Mouse (Mus musculus) CD4-positive helper T cell, adult 2 months (primary cell): ENCODE measurements at regions not wholly inside any gene's neighbourhood (a gene's known extent, or its start where the extent isn't known, plus 50 kb on each side); places are given as distances from the start of the nearest gene placed in this dataset.
"Not testable (repeated sequence)": the region's sequence is repeated elsewhere in the genome, so short reads cannot be mapped to it uniquely, and the experiment has no call there.

Source experiments
- DNase-seq: peaks from one replicate; pipeline ENCODE4 v3.0.0-alpha.2; 2012; ENCODE audit warnings: low read depth, missing footprints, low spot score

DNA sequence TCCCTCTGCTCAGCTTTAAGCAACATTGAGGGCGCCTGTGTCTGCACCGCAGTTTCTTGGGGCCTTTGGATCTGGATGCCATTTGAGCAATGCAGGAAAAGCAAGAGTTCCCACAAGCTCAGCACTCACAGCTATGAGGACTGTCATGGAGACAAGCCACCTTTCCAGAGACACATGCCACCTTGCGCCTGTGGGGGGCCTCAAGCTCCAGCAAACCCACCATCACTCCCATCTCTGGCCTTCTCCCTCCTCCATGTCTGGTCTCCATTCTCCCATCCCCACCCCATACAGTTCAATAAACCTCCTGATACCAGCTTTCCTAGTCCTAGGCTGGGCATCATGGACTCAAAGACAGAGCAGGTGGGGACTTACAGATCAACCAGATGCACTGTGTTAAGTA, 97.8 kb downstream of the Wdr11 start:
- no peak for DNase-seq

DNA sequence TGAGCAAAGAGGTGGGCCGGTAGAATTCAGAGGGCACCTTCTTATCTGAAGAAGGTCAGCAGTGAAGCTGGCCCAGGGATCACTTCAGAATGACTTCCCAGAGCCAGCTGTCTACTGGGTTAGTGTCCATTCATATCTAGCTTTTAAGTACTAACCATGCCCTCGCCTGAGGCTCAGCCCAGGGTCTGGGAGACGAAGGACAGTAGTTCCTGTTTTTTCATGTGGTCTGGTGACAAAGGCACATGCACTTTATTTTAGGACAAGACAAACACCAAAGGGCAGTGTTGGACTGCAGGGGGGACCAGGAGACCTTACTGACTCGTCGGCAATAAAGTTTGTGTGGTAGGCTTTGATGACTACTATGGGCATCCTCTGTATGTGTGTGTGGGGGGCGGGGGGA, 99.2 kb downstream of the Wdr11 start:
- DNase-seq = no peak

DNA sequence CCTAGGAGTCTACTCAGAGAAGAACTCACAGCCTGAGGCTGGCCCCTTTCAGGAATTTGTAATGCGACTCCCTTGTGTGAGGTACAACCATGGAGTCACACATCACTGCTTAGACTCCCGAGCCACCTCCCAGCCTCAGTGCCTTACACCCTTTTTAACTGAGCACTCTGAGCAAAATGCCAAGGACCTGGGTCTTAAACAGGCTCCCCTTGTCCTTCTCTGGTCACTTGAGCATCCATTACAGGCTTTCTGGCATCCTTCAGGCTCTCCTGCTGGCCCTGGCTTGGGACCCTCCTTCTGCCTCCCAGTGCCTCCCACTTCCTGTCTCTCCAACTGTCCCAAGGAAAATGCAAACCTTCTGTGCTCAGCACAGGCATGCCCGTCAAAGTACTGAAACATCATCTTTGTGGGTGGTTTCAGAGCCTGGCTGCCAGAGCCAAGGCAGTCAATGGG, 100.0 kb downstream of the Wdr11 start:
- no peak for DNase-seq

DNA sequence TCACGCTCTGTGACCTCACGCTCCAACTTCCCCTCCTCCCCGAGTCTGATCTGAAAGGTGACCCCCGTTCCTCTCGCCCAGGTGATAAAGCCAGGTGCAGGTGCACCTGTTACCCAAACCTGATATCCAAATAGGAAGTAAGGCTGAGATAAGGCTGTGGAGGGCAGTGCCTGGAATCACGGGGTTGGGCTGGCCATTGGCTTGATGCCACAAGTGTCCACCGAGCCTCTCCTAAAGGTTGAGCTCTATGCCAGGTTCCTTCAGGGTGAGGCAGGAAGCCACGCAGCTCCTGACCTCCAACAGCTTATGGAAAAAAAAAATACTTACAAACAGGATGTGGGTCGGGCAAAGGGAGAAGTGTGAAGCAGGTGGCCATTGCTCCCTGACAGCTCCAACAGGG, 102.0 kb downstream of the Wdr11 start:
- no peak for DNase-seq

DNA sequence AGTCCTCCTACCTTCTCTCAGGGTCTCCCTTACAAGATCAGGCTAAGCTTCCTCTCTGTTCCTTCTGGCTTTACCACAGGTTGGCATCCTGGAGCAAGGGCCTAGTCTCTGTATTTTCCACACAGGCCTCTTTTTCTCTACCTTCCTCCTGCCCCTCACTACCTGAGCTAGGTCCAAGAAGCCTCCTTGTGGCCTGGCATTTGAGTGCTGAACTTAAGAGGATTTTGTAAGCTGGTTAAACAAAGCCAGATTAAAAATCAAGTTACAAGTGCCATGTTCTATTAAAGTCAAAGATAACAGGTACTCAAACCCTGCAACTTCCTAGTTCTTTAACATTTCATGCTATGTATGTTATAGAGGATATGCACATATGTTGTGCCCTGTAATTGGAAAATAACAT, 102.5 kb downstream of the Wdr11 start:
- DNase-seq = no peak

DNA sequence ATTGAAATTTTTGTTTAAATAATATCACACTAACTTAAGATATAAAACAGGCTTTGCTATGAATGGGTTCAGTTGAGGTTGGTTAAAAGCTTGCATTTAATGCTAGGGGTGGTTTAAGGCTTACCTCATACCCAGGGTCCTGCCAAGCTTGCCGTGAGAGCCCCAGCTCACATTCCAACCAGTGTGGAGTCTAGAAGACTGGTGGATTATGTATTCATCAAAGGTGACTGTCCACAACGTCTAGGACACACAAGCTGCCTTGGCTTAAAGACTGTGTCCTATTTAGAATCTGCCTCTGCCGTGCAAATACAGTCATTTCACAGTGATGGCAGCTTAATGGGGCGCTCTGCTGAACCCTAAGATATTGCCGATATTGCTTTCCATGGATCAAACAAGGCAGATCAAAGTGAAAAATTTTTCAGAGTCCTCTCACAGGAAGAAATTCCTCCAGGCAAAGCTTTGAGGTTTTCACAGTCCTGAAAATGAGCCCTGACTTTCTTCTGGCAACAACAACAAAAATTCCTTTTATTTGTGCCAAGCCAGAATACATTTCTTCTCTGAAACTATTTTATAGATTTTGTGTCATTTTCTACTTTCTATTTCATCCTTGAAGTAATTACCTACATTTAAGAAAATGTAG, 108.4 kb downstream of the Wdr11 start:
- DNase-seq = no peak

DNA sequence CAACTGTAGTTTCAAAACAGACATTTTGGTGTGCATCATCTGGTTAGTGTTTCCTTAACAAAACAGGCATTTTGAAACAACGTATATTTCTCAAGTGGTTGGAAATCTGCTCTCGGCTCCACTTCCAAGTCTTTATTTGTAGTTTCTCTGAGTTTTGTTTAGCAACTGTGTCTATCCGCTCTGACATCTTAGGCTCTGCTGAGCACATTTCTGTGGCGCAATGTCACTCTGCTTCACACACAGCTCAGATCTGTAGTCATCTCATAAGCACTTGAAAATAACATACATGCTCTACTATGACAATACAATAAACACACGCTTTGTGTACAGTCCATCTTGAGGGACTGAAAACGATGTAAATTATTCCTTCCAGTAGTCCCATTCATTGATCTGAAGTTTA, 135.9 kb downstream of the Wdr11 start:
- no peak for DNase-seq

DNA sequence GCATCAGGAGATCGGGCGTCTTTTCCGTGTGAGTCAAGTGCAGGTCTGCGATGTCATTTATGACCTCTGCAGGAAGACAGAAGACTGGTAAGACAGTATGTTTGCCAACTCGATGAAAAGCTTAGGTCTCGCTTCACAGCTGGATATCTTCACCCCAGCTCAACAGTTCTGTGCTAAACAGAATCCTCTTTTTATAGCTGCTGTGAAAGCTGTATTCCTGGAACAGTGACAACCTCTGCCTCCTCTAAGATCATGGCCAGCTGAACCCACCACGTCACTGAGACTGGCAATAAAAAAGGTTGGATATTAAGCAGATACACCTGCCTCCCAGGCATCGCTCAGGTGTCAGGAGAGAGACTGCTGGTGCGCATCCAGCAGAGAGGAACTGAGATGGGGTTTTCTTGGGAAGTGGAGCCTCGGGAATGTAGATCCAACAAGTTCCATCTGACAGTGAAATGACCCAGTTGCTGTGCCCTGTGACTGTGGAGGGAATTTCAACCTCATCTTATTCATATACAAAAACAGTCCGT, 138.1 kb downstream of the Wdr11 start:
- no peak for DNase-seq

DNA sequence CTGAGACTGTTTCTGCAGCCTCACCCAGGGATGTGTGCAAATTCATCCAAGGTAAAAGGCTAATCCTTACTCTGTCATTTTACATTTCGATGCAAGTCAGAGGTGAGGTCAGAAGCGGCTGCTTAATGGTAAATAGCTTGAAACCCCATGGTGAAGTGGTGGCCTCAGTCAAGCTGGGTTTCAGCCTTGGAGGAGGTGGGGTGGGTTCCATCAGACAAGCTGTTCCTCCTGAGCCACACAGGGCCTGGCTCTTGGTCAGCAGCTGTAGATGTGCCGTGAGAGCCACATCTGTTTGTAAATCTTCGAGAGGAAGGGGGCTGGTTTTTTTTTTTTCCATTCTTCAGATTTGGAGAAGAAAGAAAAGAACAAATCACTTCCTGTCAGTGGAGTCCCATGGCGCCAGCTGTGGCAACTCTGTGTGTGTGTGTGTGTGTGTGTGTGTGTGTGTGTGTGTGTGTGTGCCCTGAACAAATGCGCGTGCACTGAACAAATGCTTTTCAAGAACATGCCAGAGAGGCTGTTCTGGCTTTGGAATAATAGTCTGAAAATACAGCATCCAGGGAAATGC, 139.2 kb downstream of the Wdr11 start:
- peak; percentile 43 for DNase-seq

DNA sequence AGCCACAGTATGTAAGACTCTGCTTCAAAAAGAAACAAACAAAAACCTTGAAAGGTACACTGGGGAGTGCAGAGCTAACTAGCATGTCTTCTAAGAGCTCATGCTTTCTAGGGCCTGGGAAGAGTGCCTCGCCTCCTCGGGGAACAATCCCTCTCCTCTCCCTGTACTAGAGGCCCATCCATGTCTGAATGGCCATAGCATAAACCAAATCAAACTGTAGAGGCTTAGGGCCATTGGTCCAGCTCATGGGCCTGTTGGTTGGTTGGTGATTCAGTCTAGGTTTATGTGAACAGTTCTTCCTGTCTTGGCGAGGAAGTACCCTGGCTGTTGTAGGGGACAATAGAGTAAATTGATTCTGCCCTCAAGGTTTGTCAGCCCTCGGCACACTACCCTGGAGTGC, 151.0 kb downstream of the Wdr11 start:
- DNase-seq = no peak

DNA sequence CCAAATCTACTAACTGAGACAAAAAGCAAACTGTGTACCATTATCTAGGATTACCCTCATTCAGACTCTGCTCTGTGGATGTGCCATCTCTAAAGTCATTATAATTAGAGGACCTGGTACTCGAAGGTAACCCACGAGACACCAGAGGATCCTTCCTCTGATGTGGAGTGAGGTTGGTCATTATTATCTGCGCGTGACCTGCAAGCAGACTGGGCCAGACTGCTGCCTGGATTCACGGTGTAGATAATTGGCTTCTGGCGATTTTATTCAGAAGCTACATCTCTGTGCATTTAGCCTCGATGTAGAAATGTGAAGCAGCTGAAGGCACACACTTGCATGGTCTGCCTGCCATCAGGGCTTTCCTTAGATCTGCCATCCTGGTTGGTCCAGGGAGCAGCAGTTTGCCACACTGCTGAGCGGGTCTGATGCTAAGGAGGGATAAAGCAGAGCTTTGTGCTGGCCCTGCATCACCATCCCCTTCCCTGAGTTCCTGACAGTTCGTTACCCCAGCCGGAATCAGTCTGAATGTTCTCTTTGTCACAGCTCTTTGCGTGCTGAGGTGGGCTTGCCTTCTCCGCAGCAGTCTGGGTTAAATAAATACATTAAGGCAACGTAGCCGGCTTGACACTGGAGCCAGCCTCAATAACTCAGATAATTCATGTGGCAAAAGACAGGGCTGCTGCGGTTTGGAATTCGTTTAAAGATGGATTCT, 152.4 kb downstream of the Wdr11 start:
- no peak for DNase-seq

DNA sequence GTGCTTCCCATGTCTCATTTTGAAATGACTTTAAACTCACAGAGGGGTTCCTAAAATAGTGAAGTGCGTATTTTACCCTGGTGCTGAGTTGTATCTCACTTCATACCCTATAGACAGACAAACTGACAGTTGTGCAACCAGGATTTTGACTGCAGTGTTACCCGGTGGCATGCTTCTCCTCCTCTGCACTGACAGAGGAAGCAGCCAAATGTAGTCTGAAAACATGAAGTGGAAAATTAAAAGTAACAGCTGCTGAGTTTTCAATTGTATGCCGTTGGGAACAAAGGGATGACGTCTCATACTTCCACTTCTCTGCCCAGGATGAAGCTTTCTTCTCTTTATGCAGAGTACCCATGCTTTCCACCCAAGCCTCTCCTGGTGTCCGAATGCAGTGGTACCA, 155.0 kb downstream of the Wdr11 start:
- no peak for DNase-seq

DNA sequence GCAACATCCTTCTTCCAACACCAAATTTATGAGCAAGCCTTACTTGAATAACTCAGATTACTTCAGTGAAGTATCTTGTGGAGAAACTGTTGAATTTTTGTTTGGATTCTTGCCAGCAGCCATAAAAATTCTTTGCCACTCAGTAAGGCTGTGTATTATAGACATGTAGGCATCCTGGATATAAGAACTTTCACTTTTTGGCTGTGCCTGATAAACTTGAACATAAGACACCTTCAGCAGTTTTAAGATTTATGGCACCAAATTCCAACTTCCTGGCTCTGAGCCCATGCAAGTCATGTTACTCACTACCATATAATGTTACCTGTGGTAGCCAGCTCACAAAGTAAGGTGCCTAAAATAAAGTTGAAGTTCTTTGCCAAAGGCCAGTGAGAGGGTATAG, 159.3 kb downstream of the Wdr11 start:
- DNase-seq = no peak

DNA sequence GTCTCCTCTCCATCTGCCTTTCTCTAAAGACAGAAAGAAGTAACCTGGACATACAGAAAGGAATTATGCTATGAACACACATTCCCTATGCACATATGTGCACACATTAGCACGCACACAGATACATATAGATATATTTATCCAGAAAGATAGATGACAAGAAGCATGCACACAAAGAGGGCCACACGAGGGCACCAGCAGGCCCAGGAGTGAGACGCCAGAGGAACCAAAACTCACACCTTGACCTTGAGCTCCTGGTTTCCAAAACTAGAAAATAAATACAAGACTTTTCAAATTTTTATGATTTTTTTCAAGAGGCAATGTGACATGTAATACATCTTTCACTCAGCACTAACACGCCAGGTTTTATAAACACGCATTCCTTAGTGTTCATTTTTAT, 163.1 kb downstream of the Wdr11 start:
- DNase-seq = no peak

DNA sequence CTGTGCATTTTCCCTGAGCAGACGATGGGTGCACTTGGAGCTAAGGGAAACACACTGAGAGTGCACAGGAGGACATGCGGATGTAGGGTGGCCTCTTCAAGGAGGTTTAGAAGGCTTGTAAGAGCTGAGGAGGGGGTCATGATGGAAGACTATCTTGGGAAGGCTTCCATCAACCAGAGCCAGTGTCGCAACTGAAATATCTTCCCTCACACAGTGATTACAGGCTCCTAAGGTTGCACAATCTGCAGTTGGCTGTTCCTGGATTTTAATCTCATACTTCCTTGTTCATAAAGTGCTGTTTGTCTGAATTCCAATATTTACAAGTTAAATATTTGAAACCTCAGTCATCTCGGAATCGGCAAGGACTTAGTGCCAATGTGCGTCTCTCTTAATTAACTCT, 164.5 kb downstream of the Wdr11 start:
- DNase-seq = no peak

DNA sequence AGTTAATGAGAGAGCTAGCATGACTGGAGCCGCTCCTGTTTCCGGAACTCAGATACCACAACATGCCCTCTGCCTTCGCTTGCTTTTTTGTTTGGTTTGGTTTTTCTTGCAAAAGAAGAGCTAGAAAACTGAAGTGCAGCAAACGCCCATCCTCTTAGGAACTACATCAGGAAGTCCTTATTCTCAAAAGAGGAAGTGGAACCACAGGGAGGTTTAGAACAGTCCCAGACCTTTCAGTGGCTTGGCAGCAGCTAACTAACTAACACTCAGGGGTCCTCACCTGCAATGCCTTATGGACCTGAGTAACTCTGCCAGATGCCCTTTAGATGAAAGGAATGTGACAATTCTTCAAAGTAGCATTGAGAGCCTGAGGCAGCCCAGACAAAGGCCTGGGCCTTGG, 168.2 kb downstream of the Wdr11 start:
- DNase-seq = peak; percentile 7

DNA sequence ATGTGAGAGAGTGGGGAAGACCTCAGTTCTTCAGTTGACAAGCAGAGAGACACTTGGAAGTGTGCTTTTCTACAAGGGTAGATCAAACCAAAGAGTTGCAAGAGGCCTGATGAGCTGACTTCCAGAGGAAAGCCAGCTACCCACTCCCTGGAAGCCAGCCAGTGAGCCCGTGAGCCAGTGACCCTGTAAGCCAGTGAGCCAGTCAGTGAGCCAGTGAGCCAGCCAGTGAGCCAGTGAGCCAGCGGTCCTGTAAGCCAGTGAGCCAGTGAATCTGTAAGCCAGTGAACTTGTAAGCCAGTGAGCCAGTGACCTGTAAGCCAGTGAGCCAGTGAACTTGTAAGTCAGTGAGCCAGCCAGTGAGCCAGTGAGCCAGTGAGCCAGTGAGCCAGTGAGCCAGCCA, 168.7 kb downstream of the Wdr11 start:
- DNase-seq = no peak

DNA sequence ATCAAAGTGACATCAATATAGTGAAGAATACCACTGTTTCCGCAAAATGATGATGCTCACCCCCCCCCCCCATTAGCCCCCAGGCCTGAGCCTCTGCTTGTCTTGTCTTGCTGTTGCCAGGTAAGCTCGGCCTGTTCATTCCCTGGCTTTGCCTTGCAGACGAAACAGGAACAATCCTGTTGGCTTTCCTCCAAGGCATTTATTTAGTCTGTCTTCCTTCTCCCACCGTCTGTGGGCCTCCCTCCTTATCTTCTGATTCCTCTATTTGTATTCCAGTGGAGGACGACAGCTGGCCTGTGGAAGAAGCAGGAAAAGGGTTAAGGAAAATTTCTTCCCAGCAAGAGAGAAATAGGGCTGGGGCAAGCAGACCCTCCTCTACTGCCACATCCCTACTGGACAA, 172.1 kb downstream of the Wdr11 start:
- DNase-seq = no peak

DNA sequence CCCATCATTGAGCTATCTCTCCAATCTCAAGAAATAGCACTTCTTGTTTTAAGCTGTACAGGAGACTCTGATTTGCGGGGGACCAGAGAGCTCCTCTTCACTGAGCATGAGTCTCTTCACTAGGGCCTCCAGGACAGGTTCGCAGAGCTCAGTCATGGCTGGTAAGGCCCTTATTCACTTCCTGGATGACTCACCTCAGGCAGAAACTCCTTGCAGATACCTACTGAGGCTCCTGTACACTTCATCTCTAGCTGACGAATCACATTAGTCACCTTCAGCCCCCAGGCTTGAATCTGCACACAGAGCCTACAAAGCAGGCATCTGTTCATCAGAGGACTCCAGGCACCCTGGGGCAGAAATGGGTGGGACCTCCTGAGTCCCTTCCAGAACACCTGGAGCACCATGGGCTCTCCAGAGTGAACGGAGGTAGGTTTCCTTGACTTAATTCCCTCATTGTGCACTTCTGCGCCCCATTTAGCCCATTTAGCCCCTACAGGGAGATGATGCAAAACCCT, 172.8 kb downstream of the Wdr11 start:
- DNase-seq = no peak

DNA sequence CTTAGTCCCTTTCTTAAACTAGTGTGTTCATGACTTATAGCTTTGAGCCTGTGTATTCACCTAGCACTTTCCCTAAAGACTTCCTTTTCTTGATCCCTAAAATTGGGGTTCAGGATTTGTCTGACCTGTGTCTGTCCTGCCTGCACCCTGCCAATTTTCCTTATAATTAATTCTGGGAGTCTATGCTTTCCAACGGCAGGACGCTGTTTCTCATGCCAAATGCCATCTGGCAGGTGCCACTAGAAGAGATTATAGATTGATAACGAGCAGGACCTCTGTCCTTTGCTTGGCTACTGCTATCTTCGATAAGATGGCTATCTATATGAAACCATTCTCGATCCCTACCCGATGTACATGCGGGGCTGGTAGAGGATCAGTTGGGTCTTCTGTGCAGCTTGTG, 174.0 kb downstream of the Wdr11 start:
- DNase-seq = no peak

DNA sequence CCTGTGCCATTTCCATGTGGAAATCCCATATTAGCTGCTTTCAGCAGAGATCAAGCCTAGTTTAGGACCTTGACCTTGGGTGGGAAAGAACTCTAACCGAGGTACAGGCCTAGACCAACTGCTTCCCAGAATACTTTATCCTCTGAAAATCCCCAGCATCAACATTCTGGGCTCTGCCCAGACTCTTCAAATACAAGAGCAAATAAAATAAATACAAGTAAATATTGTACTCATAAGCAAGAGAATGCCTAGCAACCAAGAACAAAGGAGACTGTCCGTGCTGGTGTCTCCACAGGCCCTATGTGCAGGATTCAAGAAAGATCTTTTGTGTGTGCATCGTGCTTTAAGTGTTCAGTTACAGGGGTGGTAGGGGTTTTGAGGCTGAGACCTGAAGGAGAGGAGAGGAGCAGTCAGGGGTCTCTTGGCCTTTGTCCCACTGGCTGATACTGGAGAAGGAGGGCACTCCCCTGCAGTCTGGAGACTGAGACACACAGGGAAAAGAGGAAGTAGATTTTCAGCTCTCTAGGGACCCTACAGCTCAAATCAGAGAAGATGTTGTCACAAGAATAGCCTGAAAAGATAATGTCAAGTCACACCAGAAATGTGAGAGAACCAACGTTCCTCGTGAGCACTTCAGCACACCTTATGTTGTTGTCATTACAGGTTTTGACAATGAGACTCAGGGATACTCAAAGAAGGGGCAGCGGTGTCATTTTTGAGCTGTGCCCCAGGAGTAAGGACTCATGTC, 174.6 kb downstream of the Wdr11 start:
- DNase-seq = no peak

DNA sequence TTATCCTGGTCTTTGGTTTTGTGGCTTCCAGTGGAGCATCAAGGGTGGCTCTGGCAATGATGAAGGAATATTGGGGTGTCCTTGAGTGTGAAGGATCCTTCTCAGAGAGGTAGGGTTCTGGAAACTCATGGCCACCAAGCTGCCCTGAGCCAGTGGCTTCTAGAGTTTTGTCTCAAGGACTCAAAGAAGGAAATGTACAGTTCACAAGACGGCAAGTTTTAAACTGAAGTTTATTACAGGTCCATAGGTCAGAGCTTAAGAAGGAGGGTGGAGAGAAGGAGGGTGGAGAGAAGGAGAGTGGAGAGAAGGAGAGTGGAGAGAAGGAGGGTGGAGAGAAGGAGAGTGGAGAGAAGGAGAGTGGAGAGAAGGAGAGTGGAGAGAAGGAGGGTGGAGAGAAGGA, 178.0 kb downstream of the Wdr11 start:
- DNase-seq = not testable (repeated sequence)
